Mouse (Mus musculus): ENCODE measurements around the gene Ptprg. TPM values are rescaled to one million over a fixed set of nuclear protein-coding genes. Genes with fewer than 3 reads are reported as not detected.

Gene Ptprg
- polyA plus RNA-seq, 1 experiment from 2014 or later = 20.8 TPM

GRCm38 (mm10) chr14:11837714-11838113 lies 284.4 kb downstream of the Ptprg start:
- ATAC-seq (ENCODE audit: insufficient read depth, low FRiP score) = no peak
- 91% methylated on average over 1 of the region's 1 CpGs for WGBS
- H3K9me3 ChIP-seq (replicated peaks; ENCODE audit: control insufficient read depth, low read length) = no peaks in the 10 kb centered on the region
- no peaks in the 10 kb centered on the region for H3K36me3 ChIP-seq (ENCODE audit: control insufficient read depth, insufficient read depth, low read length)
- no peak overlapping the region for H3K27ac ChIP-seq (ENCODE audit: low read length)
- H3K4me3 ChIP-seq (replicated peaks; ENCODE audit: low read length) = no peak overlapping the region
- no peak overlapping the region for H3K9ac ChIP-seq (ENCODE audit: low read length)
- H3K27me3 ChIP-seq (ENCODE audit: control insufficient read depth, insufficient read depth, low read length) = no peaks in the 10 kb centered on the region
- H3K4me1 ChIP-seq (ENCODE audit: control insufficient read depth, insufficient read depth, low read length) = no peaks in the 10 kb centered on the region
- H3K4me2 ChIP-seq (ENCODE audit: low read depth, low read length) = no peak overlapping the region

GRCm38 (mm10) chr14:11841621-11842020 lies 288.3 kb downstream of the Ptprg start:
- no peak for ATAC-seq (ENCODE audit: insufficient read depth, low FRiP score)
- no peak overlapping the region for H3K4me2 ChIP-seq (ENCODE audit: low read depth, low read length)
- no peaks in the 10 kb centered on the region for H3K4me1 ChIP-seq (ENCODE audit: control insufficient read depth, insufficient read depth, low read length)
- H3K9me3 ChIP-seq (replicated peaks; ENCODE audit: control insufficient read depth, low read length) = no peaks in the 10 kb centered on the region
- H3K9ac ChIP-seq (ENCODE audit: low read length) = no peak overlapping the region
- no peaks in the 10 kb centered on the region for H3K36me3 ChIP-seq (ENCODE audit: control insufficient read depth, insufficient read depth, low read length)
- H3K4me3 ChIP-seq (replicated peaks; ENCODE audit: low read length) = no peak overlapping the region
- no peaks in the 10 kb centered on the region for H3K27me3 ChIP-seq (ENCODE audit: control insufficient read depth, insufficient read depth, low read length)
- H3K27ac ChIP-seq (ENCODE audit: low read length) = no peak overlapping the region
- WGBS = 64% methylated on average over 4 of the region's 4 CpGs

- Histone ChIP-seq H3K27ac (ENCODE audit: low read length) (no peak overlapping the region), H3K4me3 (replicated peaks; ENCODE audit: low read length) (no peak overlapping the region), H3K4me1 (ENCODE audit: control insufficient read depth, insufficient read depth, low read length) (no peaks in the 10 kb centered on the region), H3K4me2 (ENCODE audit: low read depth, low read length) (no peak overlapping the region), H3K9me3 (replicated peaks; ENCODE audit: control insufficient read depth, low read length) (no peaks in the 10 kb centered on the region), H3K36me3 (ENCODE audit: control insufficient read depth, insufficient read depth, low read length) (no peaks in the 10 kb centered on the region), H3K9ac (ENCODE audit: low read length) (no peak overlapping the region), H3K27me3 (ENCODE audit: control insufficient read depth, insufficient read depth, low read length) (no peaks in the 10 kb centered on the region)
- ATAC-seq (ENCODE audit: insufficient read depth, low FRiP score) = no peak
- WGBS = 72% methylated on average over 3 of the region's 3 CpGs
These were observed 299.6 kb downstream of the Ptprg start for GRCm38 (mm10) chr14:11852896-11853295.

- no peaks in the 10 kb centered on the region for H3K36me3 ChIP-seq (ENCODE audit: control insufficient read depth, insufficient read depth, low read length)
- no peak overlapping the region for H3K4me2 ChIP-seq (ENCODE audit: low read depth, low read length)
- H3K9ac ChIP-seq (ENCODE audit: low read length) = no peak overlapping the region
- H3K4me3 ChIP-seq (replicated peaks; ENCODE audit: low read length) = no peak overlapping the region
- ATAC-seq (ENCODE audit: insufficient read depth, low FRiP score) = no peak
- no peaks in the 10 kb centered on the region for H3K27me3 ChIP-seq (ENCODE audit: control insufficient read depth, insufficient read depth, low read length)
- H3K9me3 ChIP-seq (replicated peaks; ENCODE audit: control insufficient read depth, low read length) = no peaks in the 10 kb centered on the region
- H3K27ac ChIP-seq (ENCODE audit: low read length) = no peak overlapping the region
- H3K4me1 ChIP-seq (ENCODE audit: control insufficient read depth, insufficient read depth, low read length) = 0 out of 2 replicates have a peak, but pooled peaks cover 4% of the 10 kb centered on the region
These were observed 302.2 kb downstream of the Ptprg start for GRCm38 (mm10) chr14:11855499-11855898.

- no peak overlapping the region for H3K4me2 ChIP-seq (ENCODE audit: low read depth, low read length)
- H3K9ac ChIP-seq (ENCODE audit: low read length) = no peak overlapping the region
- no peak overlapping the region for H3K4me3 ChIP-seq (replicated peaks; ENCODE audit: low read length)
- no peak overlapping the region for H3K27ac ChIP-seq (ENCODE audit: low read length)
- ATAC-seq (ENCODE audit: insufficient read depth, low FRiP score) = no peak
- no peaks in the 10 kb centered on the region for H3K27me3 ChIP-seq (ENCODE audit: control insufficient read depth, insufficient read depth, low read length)
- no peaks in the 10 kb centered on the region for H3K36me3 ChIP-seq (ENCODE audit: control insufficient read depth, insufficient read depth, low read length)
- WGBS = 68% methylated on average over 3 of the region's 3 CpGs
- 0 out of 2 replicates have a peak, but pooled peaks cover 4% of the 10 kb centered on the region for H3K4me1 ChIP-seq (ENCODE audit: control insufficient read depth, insufficient read depth, low read length)
- no peaks in the 10 kb centered on the region for H3K9me3 ChIP-seq (replicated peaks; ENCODE audit: control insufficient read depth, low read length)
These were observed 304.7 kb downstream of the Ptprg start for GRCm38 (mm10) chr14:11857928-11858481.

- peaks cover 6% of the 10 kb centered on the region; the same call in 1 of the 2 replicates for H3K4me1 ChIP-seq (ENCODE audit: control insufficient read depth, insufficient read depth, low read length)
- ATAC-seq (ENCODE audit: insufficient read depth, low FRiP score) = no peak
- no peaks in the 10 kb centered on the region for H3K9me3 ChIP-seq (replicated peaks; ENCODE audit: control insufficient read depth, low read length)
- H3K27ac ChIP-seq (ENCODE audit: low read length) = no peak overlapping the region
- 95% methylated on average over 3 of the region's 3 CpGs for WGBS
- no peak overlapping the region for H3K4me2 ChIP-seq (ENCODE audit: low read depth, low read length)
- no peaks in the 10 kb centered on the region for H3K36me3 ChIP-seq (ENCODE audit: control insufficient read depth, insufficient read depth, low read length)
- H3K27me3 ChIP-seq (ENCODE audit: control insufficient read depth, insufficient read depth, low read length) = no peaks in the 10 kb centered on the region
- no peak overlapping the region for H3K4me3 ChIP-seq (replicated peaks; ENCODE audit: low read length)
- no peak overlapping the region for H3K9ac ChIP-seq (ENCODE audit: low read length)
These were observed 310.0 kb downstream of the Ptprg start for GRCm38 (mm10) chr14:11863286-11863685.

GRCm38 (mm10) chr14:11864840-11865239 lies 311.5 kb downstream of the Ptprg start:
- WGBS = 36% methylated on average over 3 of the region's 3 CpGs
- H3K27ac ChIP-seq (ENCODE audit: low read length) = no peak overlapping the region
- H3K9me3 ChIP-seq (replicated peaks; ENCODE audit: control insufficient read depth, low read length) = no peaks in the 10 kb centered on the region
- no peaks in the 10 kb centered on the region for H3K27me3 ChIP-seq (ENCODE audit: control insufficient read depth, insufficient read depth, low read length)
- no peak for ATAC-seq (ENCODE audit: insufficient read depth, low FRiP score)
- no peak overlapping the region for H3K4me3 ChIP-seq (replicated peaks; ENCODE audit: low read length)
- peaks cover 6% of the 10 kb centered on the region; the same call in 1 of the 2 replicates for H3K4me1 ChIP-seq (ENCODE audit: control insufficient read depth, insufficient read depth, low read length)
- no peak overlapping the region for H3K4me2 ChIP-seq (ENCODE audit: low read depth, low read length)
- no peaks in the 10 kb centered on the region for H3K36me3 ChIP-seq (ENCODE audit: control insufficient read depth, insufficient read depth, low read length)
- no peak overlapping the region for H3K9ac ChIP-seq (ENCODE audit: low read length)

- Histone ChIP-seq H3K27ac (ENCODE audit: low read length) (no peak overlapping the region), H3K9me3 (replicated peaks; ENCODE audit: control insufficient read depth, low read length) (no peaks in the 10 kb centered on the region), H3K4me2 (ENCODE audit: low read depth, low read length) (no peak overlapping the region), H3K4me1 (ENCODE audit: control insufficient read depth, insufficient read depth, low read length) (peaks cover 6% of the 10 kb centered on the region; the same call in 1 of the 2 replicates), H3K9ac (ENCODE audit: low read length) (no peak overlapping the region), H3K27me3 (ENCODE audit: control insufficient read depth, insufficient read depth, low read length) (no peaks in the 10 kb centered on the region), H3K36me3 (ENCODE audit: control insufficient read depth, insufficient read depth, low read length) (no peaks in the 10 kb centered on the region), H3K4me3 (replicated peaks; ENCODE audit: low read length) (no peak overlapping the region)
- WGBS = 42% methylated on average over 5 of the region's 5 CpGs
- ATAC-seq (ENCODE audit: insufficient read depth, low FRiP score) = no peak
These were observed 312.0 kb downstream of the Ptprg start for GRCm38 (mm10) chr14:11865332-11865731.

GRCm38 (mm10) chr14:11865872-11866271 lies 312.5 kb downstream of the Ptprg start:
- no peak overlapping the region for H3K9ac ChIP-seq (ENCODE audit: low read length)
- ATAC-seq (ENCODE audit: insufficient read depth, low FRiP score) = no peak
- WGBS = 76% methylated on average over 6 of the region's 6 CpGs
- H3K4me3 ChIP-seq (replicated peaks; ENCODE audit: low read length) = no peak overlapping the region
- H3K9me3 ChIP-seq (replicated peaks; ENCODE audit: control insufficient read depth, low read length) = no peaks in the 10 kb centered on the region
- H3K4me1 ChIP-seq (ENCODE audit: control insufficient read depth, insufficient read depth, low read length) = peaks cover 6% of the 10 kb centered on the region; the same call in 1 of the 2 replicates
- no peak overlapping the region for H3K4me2 ChIP-seq (ENCODE audit: low read depth, low read length)
- H3K36me3 ChIP-seq (ENCODE audit: control insufficient read depth, insufficient read depth, low read length) = no peaks in the 10 kb centered on the region
- H3K27me3 ChIP-seq (ENCODE audit: control insufficient read depth, insufficient read depth, low read length) = no peaks in the 10 kb centered on the region
- H3K27ac ChIP-seq (ENCODE audit: low read length) = no peak overlapping the region
